Mouse (Mus musculus) liver (tissue): Measurements from ENCODE around the gene Gm5849.
"Not testable (repeated sequence)": the region's sequence is repeated elsewhere in the genome, so short reads cannot be mapped to it uniquely, and the experiment has no call there.

Experiments
- DNase-seq: peaks from one replicate; pipeline ENCODE4 v3.0.0-alpha.2; 2020; ENCODE audit warnings: mixed read lengths

Gene Gm5849

DNA sequence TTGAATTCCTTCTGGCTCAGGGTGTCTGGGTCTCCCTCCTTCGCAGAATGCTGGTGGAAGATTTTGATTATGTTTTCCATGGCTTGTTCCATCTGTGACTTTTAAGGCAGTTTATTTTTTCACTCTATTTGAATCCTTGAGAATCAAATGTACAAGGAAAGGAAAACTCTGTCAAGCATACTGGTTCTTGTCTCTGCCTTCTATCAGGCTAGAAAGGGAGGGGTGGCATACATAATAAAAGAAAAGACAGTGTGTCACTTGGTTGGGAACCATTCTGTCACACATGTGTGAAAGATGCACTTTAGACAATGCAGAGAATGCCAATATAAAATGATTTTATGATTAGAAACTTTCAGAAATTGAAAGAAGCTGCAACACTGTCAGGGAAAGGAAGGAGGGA, at the start of gene Gm5849:
TSS of gene Gm5849 (minus strand) at position 101 of the 400 bp plus-strand sequence.
- DNase-seq: not testable (repeated sequence)

DNA sequence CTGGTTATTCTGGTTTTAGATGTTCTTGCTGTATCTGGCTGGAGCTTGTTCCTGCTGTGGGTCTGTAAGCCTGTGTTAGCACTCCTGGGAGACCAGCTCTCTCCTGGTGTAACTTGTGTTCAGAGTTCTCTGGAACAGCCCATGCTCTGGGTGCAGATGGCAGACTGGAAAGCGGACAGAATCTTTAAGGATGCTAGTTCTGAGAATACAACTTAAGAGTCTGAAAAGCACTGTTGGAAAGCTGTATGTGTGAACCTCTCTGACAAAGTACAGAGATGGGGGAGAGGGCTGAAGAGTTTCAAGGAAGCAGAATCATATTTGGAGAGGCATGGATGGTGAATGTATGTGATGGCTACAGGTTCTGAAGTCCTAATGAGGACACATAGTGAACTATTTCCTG, 28.0 kb downstream of the Gm5849 start:
- DNase-seq: no peak

DNA sequence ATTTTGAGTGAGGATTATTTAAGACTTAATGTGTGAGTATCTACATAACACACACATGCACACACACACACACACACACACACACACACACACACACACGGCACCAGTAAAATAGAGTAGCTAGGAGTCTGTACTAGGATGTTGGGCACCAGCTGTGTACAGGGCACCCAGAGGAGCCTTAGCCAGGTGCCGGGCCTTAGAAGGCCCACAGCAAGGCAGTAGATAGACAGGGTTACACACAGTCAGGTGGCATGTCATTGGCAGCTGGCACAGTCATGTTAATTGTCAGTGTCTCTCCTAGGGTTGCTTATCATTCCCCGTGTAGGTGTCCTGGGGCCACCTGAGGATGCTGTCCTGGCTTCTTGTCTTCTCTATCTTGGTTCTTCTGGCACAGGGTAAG, 51.1 kb downstream of the Gm5849 start, which contains the start of gene Pglyrp4:
TSS of gene Pglyrp4 (plus strand) at position 301 of the 400 bp plus-strand sequence.
- DNase-seq: no peak
